Mouse (Mus musculus) erythroblast, embryonic 14.5 days (primary cell): ENCODE data around the gene Dab1.

ENCODE experiments used
- GATA1 ChIP-seq: IDR thresholded peaks from 2 replicates; pipeline ENCODE4 v1.6.1; 2012; ENCODE audit warnings: low read length, inconsistent platforms, mixed read lengths
- TAL1 ChIP-seq: IDR thresholded peaks from 3 replicates; pipeline ENCODE4 v1.6.1; 2012; ENCODE audit warnings: low read length, inconsistent platforms, mixed read lengths

DNA sequence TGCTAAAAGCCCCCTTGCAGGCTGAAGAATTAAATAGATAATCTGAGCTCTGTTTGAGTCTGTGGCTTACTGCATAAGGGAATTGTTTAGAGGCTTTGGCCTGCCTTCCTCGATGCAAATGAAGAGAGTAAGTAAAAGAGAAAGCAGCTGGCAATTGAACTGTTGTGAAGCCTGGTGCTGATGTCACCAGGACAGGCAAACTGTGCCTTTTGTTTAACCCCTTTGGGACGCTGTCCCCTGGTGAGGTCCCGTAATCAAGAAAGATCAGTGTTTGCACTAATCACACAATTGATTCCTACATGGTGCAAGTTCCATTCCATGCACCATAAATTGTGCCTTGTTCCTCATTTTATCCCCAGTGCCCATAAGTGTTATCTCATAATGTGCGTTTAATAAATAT lies 80.6 kb downstream of the Dab1 start:
- TF ChIP-seq TAL1: no peak
- TF ChIP-seq GATA1: no peak
